In genomic region chr5:103598264-103598663, GRCm38 (mm10) we compare ENCODE assay signal across 37 mouse cellular contexts. TPM values are rescaled to one million over a fixed set of nuclear protein-coding genes. Genes with fewer than 3 reads are reported as not detected.
DNase-seq lines count a peak whose midpoint lies in the region; ATAC-seq and TF ChIP-seq lines count a peak whose summit lies in the region.
"Had no signal": no experiment of that assay in that cellular context is flagged by ENCODE, and none has a peak within 500 bp of the region (broad histone marks: within the 10 kb centered on the region; RNA-seq: fewer than 3 reads in every experiment).

No protein-coding gene starts in this region.

- H3K4me2 ChIP-seq in heart, embryonic 16.5 days (ENCODE audit: low read depth, low read length) = no peak overlapping the region
- H3K4me2 ChIP-seq: embryonic facial prominence, embryonic 13.5 days; hindbrain, embryonic 15.5 days; midbrain, embryonic 13.5 days; neural tube, embryonic 13.5 days had no signal

- peak; percentile 23 for DNase-seq in cerebellum, adult 9-11 months
- no peak for DNase-seq in cerebellum, adult 11 months
- DNase-seq in gastrocnemius, adult 2 months = no peak
- no peak for DNase-seq in gastrocnemius, postnatal 14 days
- DNase-seq in heart, postnatal 10 days = no peak
- no peak for DNase-seq in liver
- DNase-seq: adrenal gland, postnatal 10 days; embryo, embryonic 11 days; gastrocnemius, postnatal 10 days; kidney, adult 11 months; lung, adult 2 months; lung, postnatal 10 days; right cerebral cortex, postnatal 4 days; thymus, adult 2 months; thymus, postnatal 36 days had no signal

- H3K27ac ChIP-seq in gastrocnemius, adult 2 months = peak overlapping the region; percentile 24; the same call in 1 of the 2 replicates
- H3K27ac ChIP-seq in heart, embryonic 16.5 days (ENCODE audit: low read length) = peak overlapping the region; percentile 46; the same call in 1 of the 2 replicates
- H3K27ac ChIP-seq: embryonic facial prominence, embryonic 13.5 days; hindbrain, embryonic 10.5 days; hindbrain, embryonic 15.5 days; layer of hippocampus, adult 2 months; left cerebral cortex, adult 2 months; liver, embryonic 14.5 days; macrophage; midbrain, embryonic 13.5 days; neural tube, embryonic 13.5 days had no signal

- no peak for TF ChIP-seq CTCF in gastrocnemius, adult 2 months (IDR thresholded peaks at IDR 0.05)

- H3K9ac ChIP-seq in heart, embryonic 16.5 days (ENCODE audit: low read length) = 0 out of 2 replicates have a peak overlapping the region, but pooled peaks have one; percentile 36
- H3K9ac ChIP-seq: embryonic facial prominence, embryonic 13.5 days; hindbrain, embryonic 15.5 days; liver, embryonic 14.5 days; midbrain, embryonic 13.5 days; neural tube, embryonic 13.5 days had no signal

- intact Hi-C loops in gastrocnemius, adult 2 months (cut with DNase I) = loop anchor here (10.0 kb wide), 1 partner anchor 57 kb away; the partner anchor contains the start of gene 1700016H13Rik
- intact Hi-C loops in gastrocnemius, postnatal 14 days (cut with DNase I; ENCODE audit: low total_unique reads) = no loop called here
- intact Hi-C loops in heart, postnatal 10 days (cut with DNase I) = no loop called here

- H3K4me1 ChIP-seq in heart, embryonic 16.5 days (ENCODE audit: control insufficient read depth, insufficient read depth, low read length) = peaks cover 21% of the 10 kb centered on the region

- no peaks in the 10 kb centered on the region for H3K27me3 ChIP-seq in heart, embryonic 16.5 days (ENCODE audit: control insufficient read depth, insufficient read depth, low read length)
- H3K27me3 ChIP-seq: embryonic facial prominence, embryonic 13.5 days; hindbrain, embryonic 15.5 days; midbrain, embryonic 13.5 days; neural tube, embryonic 13.5 days; Patski had no signal

- peak; percentile 51; the same call in 1 of the 2 replicates for ATAC-seq in heart, embryonic 16.5 days (replicated peaks; ENCODE audit: extremely low read depth, insufficient read depth, low FRiP score)
- ATAC-seq: forebrain, embryonic 16.5 days; inflammation-experienced regulatory T-cells, adult 6 months; midbrain, embryonic 13.5 days; Patski had no signal

- H3K9me3 ChIP-seq in heart, embryonic 16.5 days (replicated peaks; ENCODE audit: control insufficient read depth, low read length) = no peaks in the 10 kb centered on the region
- H3K9me3 ChIP-seq: embryonic facial prominence, embryonic 13.5 days; hindbrain, embryonic 10.5 days; hindbrain, embryonic 15.5 days; midbrain, embryonic 13.5 days; neural tube, embryonic 13.5 days had no signal

- WGBS in heart, embryonic 16.5 days = 45% methylated on average over 9 of the region's 9 CpGs

- H3K4me3 ChIP-seq in gastrocnemius, adult 2 months = no peak overlapping the region
- H3K4me3 ChIP-seq in heart, embryonic 16.5 days (ENCODE audit: low read length) = no peak overlapping the region
- H3K4me3 ChIP-seq: embryonic facial prominence, embryonic 13.5 days; erythroblast, embryonic 14.5 days; hindbrain, embryonic 10.5 days; hindbrain, embryonic 15.5 days; layer of hippocampus, adult 2 months; left cerebral cortex, adult 2 months; midbrain, embryonic 13.5 days; neural tube, embryonic 13.5 days had no signal

- H3K36me3 ChIP-seq in heart, embryonic 16.5 days (ENCODE audit: control insufficient read depth, insufficient read depth) = peaks cover 3% of the 10 kb centered on the region; the same call in 1 of the 2 replicates
- H3K36me3 ChIP-seq: hindbrain, embryonic 15.5 days; neural tube, embryonic 13.5 days had no signal

RNA-seq across cellular contexts. Expression of gene Slc10a6, which starts 30.9 kb away (rescaled TPM):
- 1 to 10 TPM in 1 of 2 experiments, under 1 TPM in 1; 0.89 to 3.5 TPM for total RNA-seq in gastrocnemius, adult 2 months (2021)
- total RNA-seq in gastrocnemius, postnatal 14 days (2021) = 1 to 10 TPM in 1 of 2 experiments, under 1 TPM in 1; 0.47 to 5.4 TPM
- polyA plus RNA-seq in heart, embryonic 16.5 days (2015; fragmentation: Nextera tagmentation; extraction: Ambion mirVana) = 2.2 and 2.5 TPM in 2 replicates
- 1 to 10 TPM; 1.6 to 8.5 TPM for total RNA-seq in heart, postnatal 10 days (2021)
- total RNA-seq: granulocyte monocyte progenitor cell, adult 5-6 weeks; left cerebral cortex, postnatal 25 days; megakaryocyte-erythroid progenitor cell, adult 5-6 weeks; MEL had no signal
- polyA plus RNA-seq: forebrain, embryonic 11.5 days; forebrain, embryonic 16.5 days; kidney, embryonic 14.5 days; liver, embryonic 14.5 days; Patski had no signal

RNA-seq across cellular contexts. Expression of gene 1700016H13Rik, which starts 57.5 kb away (rescaled TPM):
- under 1 TPM; 0.50 to 0.94 TPM for total RNA-seq in gastrocnemius, adult 2 months (2021)
- under 1 TPM; 0.18 to 0.47 TPM for total RNA-seq in gastrocnemius, postnatal 14 days (2021)
- polyA plus RNA-seq in heart, embryonic 16.5 days (2015; fragmentation: Nextera tagmentation; extraction: Ambion mirVana) = 0.24 and 0.35 TPM in 2 replicates
- not detected for total RNA-seq in heart, postnatal 10 days (2021)
- total RNA-seq: adrenal gland, postnatal 10 days; layer of hippocampus, adult 2 months; layer of hippocampus, postnatal 14 days; left cerebral cortex, adult 2 months; left cerebral cortex, postnatal 25 days; megakaryocyte-erythroid progenitor cell, adult 5-6 weeks had no signal
- polyA plus RNA-seq: erythroblast, embryonic 14.5 days; inflammation-experienced regulatory T-cells, adult 6 months; liver, embryonic 14.5 days; macrophage; neural tube, embryonic 13.5 days; Patski; spleen, adult 2 months had no signal
